Mouse (Mus musculus) embryonic facial prominence, embryonic 11.5 days (tissue): ENCODE measurements around the gene Lyrm7. TPM values are rescaled to one million over a fixed set of nuclear protein-coding genes. Genes with fewer than 3 reads are reported as not detected.
A peak's percentile ranks its signal among the peaks of the same experiment; 100 is the strongest.
"Not testable (repeated sequence)": the region's sequence is repeated elsewhere in the genome, so short reads cannot be mapped to it uniquely, and the experiment has no call there.

Experiments
- ATAC-seq: fragments of 200-750 bp; cut with Nextera tagmentation; replicated peaks from 2 replicates; pipeline ENCODE4 v1.8.0; 2017; ENCODE audit warnings: low read depth; ENCODE audit not compliant: insufficient number of reproducible peaks, low FRiP score, low TSS enrichment
- DNase-seq: peaks from one replicate; pipeline ENCODE4 v3.0.0-alpha.2; 2015; ENCODE audit warnings: low spot score
- H3K27ac ChIP-seq: fragments of 300-500 bp; sonication (generic); replicated peaks from 2 replicates; pipeline ENCODE4 v1.5.1; 2014; ENCODE audit warnings: mild to moderate bottlenecking, low read depth, low read length, control low read depth
- H3K27me3 ChIP-seq: fragments of 300-500 bp; sonication (generic); 2 replicates; pipeline ENCODE4 v1.6.1; 2014; ENCODE audit warnings: mild to moderate bottlenecking, low read length, moderate library complexity, mixed read lengths; ENCODE audit not compliant: control insufficient read depth, insufficient read depth
- H3K36me3 ChIP-seq: fragments of 300-500 bp; sonication (generic); replicated peaks from 2 replicates; pipeline ENCODE4 v1.6.1; 2014; ENCODE audit warnings: low read depth, mild to moderate bottlenecking, low read length, moderate library complexity, mixed read lengths; ENCODE audit not compliant: control insufficient read depth, insufficient read depth
- H3K4me1 ChIP-seq: fragments of 300-500 bp; sonication (generic); 2 replicates; pipeline ENCODE4 v1.6.1; 2014; ENCODE audit warnings: low read length, mixed read lengths; ENCODE audit not compliant: control insufficient read depth, insufficient read depth
- H3K4me2 ChIP-seq: fragments of 300-500 bp; sonication (generic); 2 replicates; pipeline ENCODE4 v1.6.1; 2014; ENCODE audit warnings: low read depth, mild to moderate bottlenecking, control low read depth, low read length, moderate library complexity
- H3K4me3 ChIP-seq: fragments of 300-500 bp; sonication (generic); 2 replicates; pipeline ENCODE4 v1.5.1; 2014; ENCODE audit warnings: low read depth, low read length, control low read depth
- H3K9ac ChIP-seq: fragments of 300-500 bp; sonication (generic); replicated peaks from 2 replicates; pipeline ENCODE4 v1.6.1; 2014; ENCODE audit warnings: mild to moderate bottlenecking, control low read depth, low read length
- H3K9me3 ChIP-seq: fragments of 300-500 bp; sonication (generic); replicated peaks from 2 replicates; pipeline ENCODE4 v1.6.1; 2016; ENCODE audit warnings: mild to moderate bottlenecking, low read length, inconsistent platforms, mixed read lengths; ENCODE audit not compliant: control insufficient read depth
- WGBS: fragments of 180-500 bp; shearing (Covaris S2); extraction: QIAGEN DNeasy Blood & Tissue Kit; methylation state at CpG from one replicate; pipeline ENCODE4 v1.1.7; 2014; 5-methylcytosine and 5-hydroxymethylcytosine counted together
- polyA plus RNA-seq: library from polyadenylated mRNA; unstranded; fragments of >200 nt; fragmentation: Nextera tagmentation; extraction: Ambion mirVana; gene quantifications from 2 replicates; pipeline ENCODE4 v1.2.1, GENCODE M21; 2014

Gene Lyrm7
- polyA plus RNA-seq, 1 experiment from 2014 or later: 7.4 TPM

- Histone ChIP-seq H3K9me3 (no peaks in the 10 kb centered on the region), H3K36me3 (no peaks in the 10 kb centered on the region), H3K9ac (no peak overlapping the region), H3K4me3 (no peak overlapping the region), H3K4me2 (no peak overlapping the region), H3K4me1 (no peaks in the 10 kb centered on the region), H3K27ac (no peak overlapping the region), H3K27me3 (no peaks in the 10 kb centered on the region)
- DNase-seq (peak; percentile 2), ATAC-seq (peak; percentile 57; the same call in 1 of the 2 replicates)
- 70% methylated on average over 4 of the region's 4 CpGs for WGBS
Measured at GRCm38 (mm10) chr11:54903940-54904706, 43.4 kb upstream of the Lyrm7 start.

GRCm38 (mm10) chr11:54903339-54903738 is 42.6 kb upstream of the Lyrm7 start:
- H3K36me3 ChIP-seq: no peaks in the 10 kb centered on the region
- H3K27ac ChIP-seq: no peak overlapping the region
- H3K4me1 ChIP-seq: no peaks in the 10 kb centered on the region
- H3K4me2 ChIP-seq: peak overlapping the region; percentile 85
- 71% methylated on average over 5 of the region's 5 CpGs for WGBS
- no peaks in the 10 kb centered on the region for H3K9me3 ChIP-seq
- H3K4me3 ChIP-seq: peak overlapping the region; percentile 48
- peak overlapping the region; percentile 60; the same call in 1 of the 2 replicates for H3K9ac ChIP-seq
- H3K27me3 ChIP-seq: no peaks in the 10 kb centered on the region
- ATAC-seq: no peak
- no peak for DNase-seq

- Histone ChIP-seq H3K4me1 (no peaks in the 10 kb centered on the region), H3K4me2 (peak within 1 kb of the TSS; percentile 85), H3K4me3 (peak within 1 kb of the TSS; percentile 48), H3K36me3 (no peaks in the 10 kb centered on the region), H3K9me3 (no peaks in the 10 kb centered on the region), H3K27ac (no peak within 1 kb of the TSS), H3K9ac (peak within 1 kb of the TSS; percentile 60), H3K27me3 (no peaks in the 10 kb centered on the region)
- 17% methylated on average over 45 of the region's 45 CpGs for WGBS
- peak; percentile 81 for ATAC-seq
- DNase-seq: peak; percentile 81
Measured at GRCm38 (mm10) chr11:54902333-54903323, 41.9 kb upstream of the Lyrm7 start, which contains the start of gene Gpx3. Gene Gpx3, plus strand, starts transcription at chr11:54902453.

GRCm38 (mm10) chr11:54899657-54900056 is 38.9 kb upstream of the Lyrm7 start:
- 63% methylated on average over 4 of the region's 4 CpGs for WGBS
- H3K36me3 ChIP-seq: no peaks in the 10 kb centered on the region
- H3K9me3 ChIP-seq: no peaks in the 10 kb centered on the region
- no peak for DNase-seq
- no peak overlapping the region for H3K4me2 ChIP-seq
- H3K27ac ChIP-seq: no peak overlapping the region
- H3K27me3 ChIP-seq: no peaks in the 10 kb centered on the region
- H3K9ac ChIP-seq: no peak overlapping the region
- ATAC-seq: no peak
- H3K4me1 ChIP-seq: no peaks in the 10 kb centered on the region
- H3K4me3 ChIP-seq: no peak overlapping the region

GRCm38 (mm10) chr11:54897470-54897869 is 36.8 kb upstream of the Lyrm7 start:
- Histone ChIP-seq H3K9ac (no peak overlapping the region), H3K4me2 (no peak overlapping the region), H3K27ac (no peak overlapping the region), H3K4me3 (no peak overlapping the region), H3K36me3 (no peaks in the 10 kb centered on the region), H3K4me1 (no peaks in the 10 kb centered on the region), H3K9me3 (no peaks in the 10 kb centered on the region), H3K27me3 (no peaks in the 10 kb centered on the region)
- whole genome bisulfite sequencing: 63% methylated on average over 5 of the region's 5 CpGs
- ATAC-seq (no peak), DNase-seq (no peak)

GRCm38 (mm10) chr11:54896646-54897045 is 35.9 kb upstream of the Lyrm7 start:
- H3K9ac ChIP-seq, H3K9me3 ChIP-seq, H3K4me1 ChIP-seq, H3K36me3 ChIP-seq, H3K4me3 ChIP-seq, H3K27ac ChIP-seq, H3K4me2 ChIP-seq, H3K27me3 ChIP-seq, DNase-seq, ATAC-seq: not testable (repeated sequence)
- WGBS: 88% methylated on average over 3 of the region's 3 CpGs

- ATAC-seq (no peak), DNase-seq (no peak)
- H3K4me3 ChIP-seq: no peak overlapping the region
- WGBS: 68% methylated on average over 9 of the region's 9 CpGs
- no peaks in the 10 kb centered on the region for H3K4me1 ChIP-seq
- H3K4me2 ChIP-seq: no peak overlapping the region
- no peaks in the 10 kb centered on the region for H3K36me3 ChIP-seq
- H3K27ac ChIP-seq: no peak overlapping the region
- H3K9me3 ChIP-seq: no peaks in the 10 kb centered on the region
- no peak overlapping the region for H3K9ac ChIP-seq
- H3K27me3 ChIP-seq: no peaks in the 10 kb centered on the region
Measured at GRCm38 (mm10) chr11:54894589-54894988, 33.9 kb upstream of the Lyrm7 start.
